Mouse (Mus musculus) hindbrain, embryonic 16.5 days (tissue): ENCODE results near the gene Gtf2ird1. TPM values are rescaled to one million over a fixed set of nuclear protein-coding genes. Genes with fewer than 3 reads are reported as not detected.

Source experiments
- ATAC-seq: fragments of 200-750 bp; cut with Nextera tagmentation; 2 replicates; pipeline ENCODE4 v1.8.0; 2017; ENCODE audit warnings: moderate TSS enrichment, moderate library complexity
- H3K27ac ChIP-seq: fragments of 300-500 bp; sonication (generic); 2 replicates; pipeline ENCODE4 v1.5.1; 2014; ENCODE audit warnings: low read depth, mild to moderate bottlenecking, control low read depth, low read length, moderate library complexity
- H3K27me3 ChIP-seq: fragments of 300-500 bp; sonication (generic); replicated peaks from 2 replicates; pipeline ENCODE4 v1.6.1; 2014; ENCODE audit warnings: low read length; ENCODE audit not compliant: control insufficient read depth, insufficient read depth
- H3K36me3 ChIP-seq: fragments of 300-500 bp; sonication (generic); 2 replicates; pipeline ENCODE4 v1.6.1; 2014; ENCODE audit warnings: mild to moderate bottlenecking, low read length, moderate library complexity, mixed read lengths; ENCODE audit not compliant: control insufficient read depth, insufficient read depth
- H3K4me1 ChIP-seq: fragments of 300-500 bp; sonication (generic); 2 replicates; pipeline ENCODE4 v1.6.1; 2014; ENCODE audit warnings: low read depth, low read length; ENCODE audit not compliant: control insufficient read depth, insufficient read depth
- H3K4me2 ChIP-seq: fragments of 300-500 bp; sonication (generic); 2 replicates; pipeline ENCODE4 v1.6.1; 2014; ENCODE audit warnings: mild to moderate bottlenecking, low read length, control low read depth, moderate library complexity
- H3K4me3 ChIP-seq: fragments of 300-500 bp; sonication (generic); 2 replicates; pipeline ENCODE4 v1.5.1; 2014; ENCODE audit warnings: mild to moderate bottlenecking, low read length, control low read depth, moderate library complexity
- H3K9ac ChIP-seq: fragments of 300-500 bp; sonication (generic); 2 replicates; pipeline ENCODE4 v1.6.1; 2014; ENCODE audit warnings: low read depth, mild to moderate bottlenecking, control low read depth, low read length, moderate library complexity
- H3K9me3 ChIP-seq: fragments of 300-500 bp; sonication (generic); 2 replicates; pipeline ENCODE4 v1.6.1; 2014; ENCODE audit warnings: mild to moderate bottlenecking, low read length, moderate library complexity; ENCODE audit not compliant: control insufficient read depth
- WGBS: fragments of 180-500 bp; shearing (Covaris S2); extraction: QIAGEN DNeasy Blood & Tissue Kit; methylation state at CpG from one replicate; pipeline ENCODE4 v1.1.7; 2014; 5-methylcytosine and 5-hydroxymethylcytosine counted together
- polyA plus RNA-seq: library from polyadenylated mRNA; unstranded; fragments of >200 nt; fragmentation: Nextera tagmentation; extraction: Ambion mirVana; gene quantifications from 2 replicates; pipeline ENCODE4 v1.2.1, GENCODE M21; 2015

Gene Gtf2ird1
- polyA plus RNA-seq, 1 experiment from 2014 or later = 49.3 TPM

DNA sequence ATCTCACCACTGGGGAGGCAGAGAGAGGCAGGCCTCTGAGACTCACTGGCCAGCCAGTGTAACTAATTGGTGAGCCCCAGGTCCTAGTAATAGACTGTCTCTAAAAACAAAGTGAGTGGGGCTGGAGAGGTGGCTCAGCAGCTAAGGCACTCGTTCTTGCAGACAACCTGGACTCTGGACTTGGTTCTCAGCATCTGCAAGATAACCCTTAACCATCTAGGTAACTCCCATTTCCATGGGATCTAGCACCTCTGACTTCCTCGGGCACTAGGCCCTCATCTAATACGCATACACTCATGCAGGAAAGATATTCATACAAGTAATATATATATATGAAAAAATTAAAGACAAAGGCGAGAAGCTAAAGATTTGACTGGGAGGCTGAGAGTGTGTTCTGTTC is 26.4 kb downstream of the Gtf2ird1 start:
- H3K27me3 ChIP-seq = no peaks in the 10 kb centered on the region
- no peak for ATAC-seq
- H3K27ac ChIP-seq = no peak overlapping the region
- H3K4me1 ChIP-seq = no peaks in the 10 kb centered on the region
- H3K9me3 ChIP-seq = no peaks in the 10 kb centered on the region
- H3K36me3 ChIP-seq = no peaks in the 10 kb centered on the region
- no peak overlapping the region for H3K4me2 ChIP-seq
- H3K9ac ChIP-seq = no peak overlapping the region
- no peak overlapping the region for H3K4me3 ChIP-seq
- WGBS = 86% methylated on average over 4 of the region's 4 CpGs

DNA sequence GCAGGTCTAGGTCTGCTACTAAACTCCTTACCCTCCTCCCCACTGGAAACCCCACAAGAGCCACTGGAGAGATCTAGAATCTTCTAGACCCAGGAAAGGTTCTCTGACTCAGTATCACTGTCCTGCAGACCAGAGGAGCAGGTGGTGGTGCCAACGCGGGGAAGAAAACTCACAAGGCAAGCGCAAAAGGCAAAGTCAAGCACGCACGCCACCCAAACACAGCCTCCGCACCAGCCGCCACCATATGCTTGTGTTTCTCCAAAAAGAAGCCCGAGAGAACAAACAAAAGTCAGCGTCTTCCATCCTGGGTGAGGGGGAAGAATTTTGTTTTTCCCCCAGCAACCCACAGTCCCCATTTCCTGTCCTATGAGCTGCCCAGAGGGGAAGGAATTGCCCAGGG is 28.9 kb downstream of the Gtf2ird1 start:
- Histone ChIP-seq H3K27ac (no peak overlapping the region), H3K4me1 (no peaks in the 10 kb centered on the region; the same call in 1 of the 2 replicates), H3K4me2 (no peak overlapping the region), H3K9me3 (no peaks in the 10 kb centered on the region), H3K36me3 (no peaks in the 10 kb centered on the region), H3K4me3 (no peak overlapping the region), H3K27me3 (no peaks in the 10 kb centered on the region), H3K9ac (no peak overlapping the region)
- no peak for ATAC-seq
- 80% methylated on average over 9 of the region's 9 CpGs for whole genome bisulfite sequencing

- no peak for ATAC-seq
- no peaks in the 10 kb centered on the region; the same call in 1 of the 2 replicates for H3K4me1 ChIP-seq
- no peak overlapping the region for H3K4me2 ChIP-seq
- no peak overlapping the region for H3K4me3 ChIP-seq
- WGBS = 90% methylated on average over 8 of the region's 8 CpGs
- no peaks in the 10 kb centered on the region for H3K36me3 ChIP-seq
- no peaks in the 10 kb centered on the region for H3K9me3 ChIP-seq
- H3K27me3 ChIP-seq = no peaks in the 10 kb centered on the region
- no peak overlapping the region for H3K27ac ChIP-seq
- H3K9ac ChIP-seq = no peak overlapping the region
These were observed 30.9 kb downstream of the Gtf2ird1 start for GRCm38 (mm10) chr5:134425601-134426000.

DNA sequence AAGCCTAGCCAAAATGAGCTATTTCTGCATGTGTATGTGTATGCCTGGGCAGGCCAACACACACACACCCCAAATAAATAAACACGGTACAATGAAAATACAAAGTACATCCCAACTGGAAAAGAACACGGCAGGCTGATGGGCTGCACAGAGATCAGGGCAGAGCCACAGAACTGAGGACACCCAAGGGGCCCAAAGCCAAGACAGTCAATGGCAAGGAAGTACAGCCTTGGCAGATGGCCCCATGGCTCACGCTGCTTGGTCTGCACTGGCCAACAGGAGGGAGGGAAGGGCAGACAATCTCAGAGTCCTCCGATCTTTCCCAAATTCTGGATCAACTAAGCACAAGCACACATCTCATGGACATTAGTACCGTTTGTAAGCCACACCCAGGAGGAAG is 32.6 kb downstream of the Gtf2ird1 start:
- peak; percentile 67; the same call in 1 of the 2 replicates for ATAC-seq
- 78% methylated on average over 5 of the region's 5 CpGs for WGBS

DNA sequence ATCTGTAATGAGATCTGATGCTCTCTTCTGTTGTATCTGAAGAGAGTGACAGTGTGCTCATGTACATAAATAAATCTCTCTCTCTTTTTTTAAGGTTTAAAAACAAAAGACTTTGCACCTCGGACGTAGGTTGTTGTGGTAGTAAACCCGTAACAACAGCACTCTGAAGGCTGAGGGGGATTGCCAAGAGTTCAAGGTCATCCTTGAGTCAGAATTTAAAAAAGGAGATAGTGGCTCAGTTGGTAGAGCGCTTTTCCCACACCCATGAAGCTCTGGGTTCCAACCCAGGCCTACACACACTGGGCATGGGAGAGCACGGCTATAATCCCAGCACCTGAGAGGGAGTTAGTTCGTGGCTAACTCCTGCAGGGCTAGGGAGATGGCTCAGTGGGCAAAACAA is 33.1 kb downstream of the Gtf2ird1 start:
- Histone ChIP-seq H3K27ac (no peak overlapping the region), H3K27me3 (no peaks in the 10 kb centered on the region), H3K36me3 (no peaks in the 10 kb centered on the region), H3K9me3 (no peaks in the 10 kb centered on the region), H3K4me3 (no peak overlapping the region), H3K4me1 (peaks cover 3% of the 10 kb centered on the region; the same call in 1 of the 2 replicates), H3K4me2 (no peak overlapping the region), H3K9ac (no peak overlapping the region)
- 96% methylated on average over 6 of the region's 6 CpGs for WGBS
- ATAC-seq = no peak

More for the DNA sequence above, 32.6 kb downstream of the Gtf2ird1 start:
- Histone ChIP-seq H3K4me2 (no peak overlapping the region), H3K4me1 (no peaks in the 10 kb centered on the region; the same call in 1 of the 2 replicates), H3K27me3 (no peaks in the 10 kb centered on the region), H3K4me3 (no peak overlapping the region), H3K27ac (no peak overlapping the region), H3K36me3 (no peaks in the 10 kb centered on the region), H3K9me3 (no peaks in the 10 kb centered on the region), H3K9ac (no peak overlapping the region)

DNA sequence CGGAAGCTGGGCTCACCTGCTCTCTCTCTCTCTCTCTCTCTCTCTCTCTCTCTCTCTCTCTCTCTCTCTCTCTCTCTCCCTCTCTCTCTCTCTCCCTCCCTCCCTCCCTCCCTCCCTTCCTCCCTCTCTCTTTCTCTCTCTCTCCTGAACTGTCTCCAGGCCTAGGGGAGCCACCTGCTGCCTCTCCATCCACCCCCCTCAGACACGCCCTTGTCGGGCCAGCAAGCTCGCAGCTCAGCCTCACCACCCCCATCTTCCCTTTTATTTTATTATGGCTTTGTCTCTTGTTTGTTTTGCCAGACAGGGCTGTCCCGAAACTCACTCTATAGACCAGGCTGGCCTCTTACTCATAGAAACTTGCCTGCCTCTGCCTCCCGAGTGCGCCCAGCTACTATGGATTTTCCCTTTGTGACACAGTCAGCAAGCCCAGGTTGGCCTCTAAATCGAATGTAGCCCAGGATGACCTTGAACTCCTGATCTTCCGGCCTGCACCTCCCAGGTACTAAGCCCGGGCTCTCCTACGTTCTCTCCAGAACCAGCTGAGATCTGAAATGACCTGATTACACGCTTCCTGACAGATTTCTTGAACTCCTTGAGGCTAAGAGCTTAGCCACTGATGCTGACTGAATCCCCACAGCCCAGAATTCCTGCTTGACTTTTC is 34.1 kb downstream of the Gtf2ird1 start:
- Histone ChIP-seq H3K27me3 (no peaks in the 10 kb centered on the region), H3K9me3 (no peaks in the 10 kb centered on the region), H3K4me3 (no peak overlapping the region), H3K36me3 (no peaks in the 10 kb centered on the region), H3K4me1 (peaks cover 3% of the 10 kb centered on the region; the same call in 1 of the 2 replicates), H3K9ac (no peak overlapping the region), H3K27ac (no peak overlapping the region), H3K4me2 (no peak overlapping the region)
- 89% methylated on average over 12 of the region's 12 CpGs for WGBS
- no peak for ATAC-seq

DNA sequence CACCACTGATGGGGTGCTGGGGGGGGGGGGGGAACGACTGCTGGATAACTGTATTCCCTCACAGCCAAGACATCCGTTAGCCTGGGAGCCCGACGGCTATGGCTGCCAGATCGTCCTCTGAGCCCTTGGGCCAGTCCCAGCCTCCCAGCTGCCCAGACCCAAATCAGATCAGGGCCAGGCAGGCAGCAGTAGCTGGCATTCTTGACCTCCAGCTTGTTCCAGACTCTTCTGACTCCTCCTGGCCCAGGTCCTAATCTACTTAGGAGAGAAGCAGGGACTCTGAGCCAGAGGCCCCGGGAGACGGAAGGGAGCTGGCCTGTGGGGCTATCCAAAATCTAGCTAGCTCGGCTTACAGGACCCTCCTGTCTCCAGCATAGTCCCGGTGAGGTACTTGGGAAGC is 35.5 kb downstream of the Gtf2ird1 start:
- Histone ChIP-seq H3K4me1 (peaks cover 3% of the 10 kb centered on the region; the same call in 1 of the 2 replicates), H3K4me2 (no peak overlapping the region), H3K27ac (peak overlapping the region; percentile 25; the same call in 1 of the 2 replicates), H3K9ac (no peak overlapping the region), H3K9me3 (no peaks in the 10 kb centered on the region), H3K4me3 (no peak overlapping the region), H3K36me3 (peaks cover 4% of the 10 kb centered on the region), H3K27me3 (no peaks in the 10 kb centered on the region)
- peak; percentile 41 for ATAC-seq
- WGBS = 60% methylated on average over 9 of the region's 9 CpGs

- Histone ChIP-seq H3K9me3 (no peaks in the 10 kb centered on the region), H3K4me2 (no peak overlapping the region), H3K9ac (no peak overlapping the region), H3K4me3 (no peak overlapping the region), H3K27me3 (no peaks in the 10 kb centered on the region), H3K27ac (no peak overlapping the region), H3K4me1 (peaks cover 3% of the 10 kb centered on the region; the same call in 1 of the 2 replicates), H3K36me3 (peaks cover 10% of the 10 kb centered on the region)
- ATAC-seq = no peak
- 92% methylated on average over 5 of the region's 5 CpGs for WGBS
These were observed 36.8 kb downstream of the Gtf2ird1 start for GRCm38 (mm10) chr5:134419700-134420099.

DNA sequence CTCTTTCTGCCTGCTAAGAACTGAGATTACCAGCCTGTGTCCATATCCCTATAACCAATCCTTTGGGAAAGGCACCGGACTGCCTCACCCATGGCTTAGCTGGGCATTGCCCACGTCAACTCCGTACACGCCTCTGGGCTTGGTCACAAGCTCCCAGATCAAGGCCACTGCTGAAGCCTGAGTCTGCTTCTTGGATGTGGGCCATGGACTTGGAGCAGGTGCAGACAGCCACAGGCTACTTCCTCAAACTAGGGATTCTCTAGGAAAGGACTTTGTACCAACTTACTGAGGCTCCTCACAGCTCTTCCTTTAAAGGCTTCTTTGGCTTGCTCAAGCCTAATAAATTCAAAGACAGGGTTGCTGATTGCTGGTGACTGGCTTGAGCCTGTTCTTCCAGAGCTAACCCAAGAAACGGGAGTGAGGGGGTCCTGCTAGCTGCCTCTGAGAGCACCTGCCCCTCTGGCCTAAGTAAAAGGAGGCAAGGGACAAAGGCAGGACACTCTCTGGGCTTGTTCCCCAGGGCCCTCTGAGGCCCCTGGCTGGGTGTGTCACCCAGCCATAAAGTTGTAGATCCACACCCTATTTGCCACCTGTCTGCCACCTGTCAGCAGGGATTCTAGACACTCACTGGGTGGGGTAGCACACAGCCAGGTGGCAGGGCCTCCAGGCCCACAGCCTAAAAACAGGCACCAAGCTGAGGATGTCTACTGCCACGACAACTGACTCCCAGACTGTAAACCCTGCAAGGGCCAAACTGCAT is 38.0 kb downstream of the Gtf2ird1 start:
- H3K9ac ChIP-seq = no peak overlapping the region
- ATAC-seq = no peak
- no peak overlapping the region for H3K27ac ChIP-seq
- 86% methylated on average over 6 of the region's 6 CpGs for WGBS
- no peaks in the 10 kb centered on the region for H3K9me3 ChIP-seq
- peaks cover 3% of the 10 kb centered on the region; the same call in 1 of the 2 replicates for H3K4me1 ChIP-seq
- H3K27me3 ChIP-seq = no peaks in the 10 kb centered on the region
- H3K36me3 ChIP-seq = peaks cover 21% of the 10 kb centered on the region
- no peak overlapping the region for H3K4me3 ChIP-seq
- no peak overlapping the region for H3K4me2 ChIP-seq
